ENCODE assay signal across 8 mouse cellular contexts in genomic region chr9:37613182-37613910, GRCm38 (mm10). TPM values are rescaled to one million over a fixed set of nuclear protein-coding genes. Genes with fewer than 3 reads are reported as not detected.
DNase-seq lines count a peak whose midpoint lies in the region; ATAC-seq and TF ChIP-seq lines count a peak whose summit lies in the region.

Spa17 (minus strand) TSS chr9:37613722.

- H3K4me3 ChIP-seq in bone marrow, adult 2 months (replicated peaks; ENCODE audit: control insufficient read depth, low read depth, low read length) = peak within 1 kb of the TSS; percentile 94
- peak within 1 kb of the TSS; percentile 71 for H3K4me3 ChIP-seq in embryonic facial prominence, embryonic 15.5 days (replicated peaks)
- peak within 1 kb of the TSS; percentile 57 for H3K4me3 ChIP-seq in limb, embryonic 14.5 days (replicated peaks; ENCODE audit: low read length)
- H3K4me3 ChIP-seq in midbrain, postnatal 0 days (ENCODE audit: low read depth, low read length) = peak within 1 kb of the TSS; percentile 47

- H3K36me3 ChIP-seq in embryonic facial prominence, embryonic 15.5 days = no peaks in the 10 kb centered on the region
- H3K36me3 ChIP-seq in limb, embryonic 14.5 days (ENCODE audit: control insufficient read depth, insufficient read depth, low read length) = no peaks in the 10 kb centered on the region
- no peaks in the 10 kb centered on the region for H3K36me3 ChIP-seq in midbrain, postnatal 0 days (ENCODE audit: insufficient read depth, low read length)

- DNase-seq in 416B (ENCODE audit: low read depth) = peak; percentile 97
- DNase-seq in heart, adult 8-10 months (ENCODE audit: low spot score) = peak; percentile 85
- peak; percentile 93 for DNase-seq in kidney, adult 9 months
- peak; percentile 93 for DNase-seq in limb, embryonic 14.5 days (ENCODE audit: low spot score)
- peak; percentile 92 for DNase-seq in midbrain, postnatal 0 days (ENCODE audit: low spot score)
- peak; percentile 80 for DNase-seq in spleen, postnatal 14 days (ENCODE audit: low spot score in 2 of 2)

- TF ChIP-seq CTCF in bone marrow, adult 2 months (IDR thresholded peaks at IDR 0.05; ENCODE audit: control insufficient read depth, insufficient read depth, low read length) = no peak
- TF ChIP-seq CTCF in midbrain, postnatal 0 days (IDR thresholded peaks at IDR 0.05) = no peak

- WGBS in bone marrow, adult 2 months = under 1% methylated on average over 45 of the region's 45 CpGs
- WGBS in embryonic facial prominence, embryonic 15.5 days = under 1% methylated on average over 45 of the region's 45 CpGs
- under 1% methylated on average over 45 of the region's 45 CpGs for WGBS in limb, embryonic 14.5 days
- under 1% methylated on average over 44 of the region's 45 CpGs for WGBS in midbrain, postnatal 0 days

- H3K27me3 ChIP-seq in embryonic facial prominence, embryonic 15.5 days = no peaks in the 10 kb centered on the region
- no peaks in the 10 kb centered on the region for H3K27me3 ChIP-seq in limb, embryonic 14.5 days (ENCODE audit: control insufficient read depth, insufficient read depth, low read length)
- H3K27me3 ChIP-seq in midbrain, postnatal 0 days (ENCODE audit: insufficient read depth, low read length) = no peaks in the 10 kb centered on the region

- H3K4me2 ChIP-seq in embryonic facial prominence, embryonic 15.5 days (replicated peaks) = peak within 1 kb of the TSS; percentile 72
- peak within 1 kb of the TSS; percentile 68 for H3K4me2 ChIP-seq in limb, embryonic 14.5 days (replicated peaks; ENCODE audit: low read depth, low read length, severe bottlenecking)
- peak within 1 kb of the TSS; percentile 80 for H3K4me2 ChIP-seq in midbrain, postnatal 0 days (ENCODE audit: low read depth, low read length, poor library complexity, severe bottlenecking)

- no peak for TF ChIP-seq POLR2A in bone marrow, adult 2 months (IDR thresholded peaks at IDR 0.05; ENCODE audit: borderline replicate concordance, control insufficient read depth, low read depth, low read length)
- TF ChIP-seq POLR2A in limb, embryonic 14.5 days (IDR thresholded peaks at IDR 0.05; ENCODE audit: borderline replicate concordance, extremely low read depth, insufficient read depth, insufficient read length) = peak; percentile 42; the same call in 1 of the 2 replicates

- no peaks in the 10 kb centered on the region for H3K9me3 ChIP-seq in embryonic facial prominence, embryonic 15.5 days (replicated peaks)
- H3K9me3 ChIP-seq in limb, embryonic 14.5 days (ENCODE audit: control insufficient read depth, low read length) = no peaks in the 10 kb centered on the region
- H3K9me3 ChIP-seq in midbrain, postnatal 0 days (ENCODE audit: low read length) = no peaks in the 10 kb centered on the region

- H3K27ac ChIP-seq in bone marrow, adult 2 months (ENCODE audit: control insufficient read depth, insufficient read depth, low read depth, low read length, poor library complexity) = peak within 1 kb of the TSS; percentile 16; the same call in 1 of the 2 replicates
- H3K27ac ChIP-seq in embryonic facial prominence, embryonic 15.5 days (replicated peaks) = peak within 1 kb of the TSS; percentile 73
- no peak within 1 kb of the TSS; the same call in 1 of the 2 replicates for H3K27ac ChIP-seq in limb, embryonic 14.5 days (replicated peaks; ENCODE audit: low read depth, low read length)
- H3K27ac ChIP-seq in midbrain, postnatal 0 days (ENCODE audit: low read depth, low read length) = peak within 1 kb of the TSS; percentile 91

- no peaks in the 10 kb centered on the region; the same call in 1 of the 2 replicates for H3K4me1 ChIP-seq in bone marrow, adult 2 months (ENCODE audit: control insufficient read depth, insufficient read depth, low read length)
- H3K4me1 ChIP-seq in embryonic facial prominence, embryonic 15.5 days = peaks cover 4% of the 10 kb centered on the region
- peaks cover 10% of the 10 kb centered on the region for H3K4me1 ChIP-seq in limb, embryonic 14.5 days (ENCODE audit: control insufficient read depth, insufficient read depth, low read length)
- H3K4me1 ChIP-seq in midbrain, postnatal 0 days (ENCODE audit: insufficient read depth, low read length) = no peaks in the 10 kb centered on the region; the same call in 1 of the 2 replicates

- peak within 1 kb of the TSS; percentile 63 for H3K9ac ChIP-seq in embryonic facial prominence, embryonic 15.5 days
- peak within 1 kb of the TSS; percentile 67 for H3K9ac ChIP-seq in limb, embryonic 14.5 days (ENCODE audit: low read depth, low read length, severe bottlenecking)
- peak within 1 kb of the TSS; percentile 83 for H3K9ac ChIP-seq in midbrain, postnatal 0 days (replicated peaks; ENCODE audit: low read length, poor library complexity, severe bottlenecking)

- peak; percentile 95 for ATAC-seq in embryonic facial prominence, embryonic 15.5 days (ENCODE audit: insufficient number of reproducible peaks, low FRiP score, low TSS enrichment, low read depth)
- peak; percentile 96 for ATAC-seq in limb, embryonic 14.5 days (ENCODE audit: low FRiP score, low read depth)
- ATAC-seq in midbrain, postnatal 0 days (ENCODE audit: low FRiP score) = peak; percentile 93

RNA-seq across cellular contexts. Expression of gene Spa17, which starts in this region (rescaled TPM):
- 1.4 and 3.7 TPM in 2 replicates for polyA plus RNA-seq in bone marrow, adult 2 months (2011; ENCODE audit: insufficient read depth, insufficient read length, low replicate concordance, missing spikeins)
- 11.6 and 18.1 TPM in 2 replicates for polyA plus RNA-seq in embryonic facial prominence, embryonic 15.5 days (2015; fragmentation: Nextera tagmentation; extraction: Ambion mirVana)
- total RNA-seq in heart, adult 8-10 months (2022) = 1 to 10 TPM; 2.7 to 3.6 (median 2.9) TPM
- 1.8 and 2.5 TPM in 2 replicates for polyA plus RNA-seq in limb, embryonic 14.5 days (2012; rRNA removed)
- polyA plus RNA-seq in limb, embryonic 14.5 days (2014; fragmentation: Nextera tagmentation; extraction: Ambion mirVana) = 3.1 and 4.1 TPM in 2 replicates
- 1.2 and 1.4 TPM in 2 replicates for total RNA-seq in midbrain, postnatal 0 days (2014; rRNA removed)
- 6.3 and 10.1 TPM in 2 replicates for polyA plus RNA-seq in midbrain, postnatal 0 days (2015; fragmentation: Nextera tagmentation; extraction: Ambion mirVana)
